Mouse (Mus musculus) heart, postnatal 0 days (tissue): ENCODE data around the gene Alkbh6.

Experiments
- CTCF ChIP-seq: IDR thresholded peaks from 2 replicates; pipeline ENCODE4 v1.5.1; 2016; ENCODE audit warnings: antibody characterized with exemption, control low read depth, low read depth
- EP300 ChIP-seq: IDR thresholded peaks from 2 replicates; pipeline ENCODE4 v1.6.1; 2016; ENCODE audit warnings: antibody characterized with exemption, low read depth

- no peak for TF ChIP-seq CTCF
- TF ChIP-seq EP300: no peak
These were observed 25.8 kb upstream of the Alkbh6 start for GRCm38 (mm10) chr7:30282740-30283139.
